Mouse (Mus musculus): ENCODE measurements around the gene Cenpi. TPM values are rescaled to one million over a fixed set of nuclear protein-coding genes. Genes with fewer than 3 reads are reported as not detected.

The Cenpi gene
- total and polyA plus RNA-seq, 2 experiments from 2014 or later, result 2.8 to 3.5 TPM

GRCm38 (mm10) chrX:134353848-134354247, 46.0 kb downstream of the Cenpi start:
- Histone ChIP-seq H3K36me3 (ENCODE audit: insufficient read depth) (no peaks in the 10 kb centered on the region), H3K27me3 (ENCODE audit: insufficient read depth, low read length) (no peaks in the 10 kb centered on the region), H3K9ac (no peak overlapping the region), H3K27ac (ENCODE audit: low read depth, low read length) (no peak overlapping the region), H3K4me1 (ENCODE audit: insufficient read depth) (no peaks in the 10 kb centered on the region), H3K9me3 (ENCODE audit: low read length) (no peaks in the 10 kb centered on the region), H3K4me3 (ENCODE audit: low read depth, low read length) (no peak overlapping the region), H3K4me2 (ENCODE audit: low read depth) (no peak overlapping the region)
- ATAC-seq (no peak), DNase-seq (peak; percentile 1)
- peak; percentile 25 for TF ChIP-seq CTCF (IDR thresholded peaks at IDR 0.05; ENCODE audit: low read depth)

DNA sequence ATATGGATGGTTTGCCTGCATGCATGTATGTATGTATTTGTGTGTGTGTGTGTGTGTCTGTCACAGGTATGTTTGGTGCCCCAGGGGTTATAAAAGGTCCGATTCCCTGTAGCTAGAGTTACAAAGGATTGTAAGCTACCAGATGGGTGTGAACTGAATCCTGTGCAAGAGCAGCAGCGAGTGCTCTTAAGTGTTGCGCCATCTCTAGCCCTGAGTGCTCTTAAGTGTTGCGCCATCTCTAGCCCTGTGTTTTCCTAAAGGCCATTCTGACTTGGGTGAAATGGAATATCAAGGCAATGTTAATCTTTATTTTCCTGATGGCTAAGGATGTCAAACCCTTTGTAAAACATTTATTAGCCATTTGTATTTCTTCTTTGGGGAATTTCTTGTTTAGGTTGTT, 51.5 kb downstream of the Cenpi start:
- Histone ChIP-seq H3K27ac (ENCODE audit: low read depth, low read length) (no peak overlapping the region), H3K4me3 (ENCODE audit: low read depth, low read length) (no peak overlapping the region), H3K9me3 (ENCODE audit: low read length) (no peaks in the 10 kb centered on the region), H3K36me3 (ENCODE audit: insufficient read depth) (no peaks in the 10 kb centered on the region), H3K4me2 (ENCODE audit: low read depth) (no peak overlapping the region), H3K9ac (no peak overlapping the region), H3K4me1 (ENCODE audit: insufficient read depth) (no peaks in the 10 kb centered on the region), H3K27me3 (ENCODE audit: insufficient read depth, low read length) (no peaks in the 10 kb centered on the region)
- DNase-seq, result no peak
- no peak for TF ChIP-seq CTCF (IDR thresholded peaks at IDR 0.05; ENCODE audit: low read depth)
- 74% methylated on average over 4 of the region's 4 CpGs for WGBS
- no peak for ATAC-seq

DNA sequence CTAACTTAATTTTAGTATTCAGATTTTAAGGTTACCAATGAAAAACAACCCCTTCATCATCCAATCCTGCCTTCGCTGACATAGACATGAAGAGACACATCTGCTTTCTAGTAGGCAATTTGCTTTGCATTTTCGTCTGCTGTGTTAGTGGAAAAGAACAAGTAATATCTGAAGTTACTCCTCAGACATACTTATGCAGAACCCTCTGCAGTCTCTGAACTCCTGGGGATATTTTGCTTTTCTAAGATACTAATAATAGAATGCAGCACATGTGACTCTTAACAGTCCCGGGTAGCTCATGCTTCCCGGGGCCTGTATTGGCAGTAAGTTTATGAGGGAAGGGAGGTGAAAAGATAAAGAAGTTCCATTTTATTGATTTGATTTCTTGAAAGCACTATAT, 54.3 kb downstream of the Cenpi start:
- Histone ChIP-seq H3K27ac (ENCODE audit: low read depth, low read length) (no peak overlapping the region), H3K4me2 (ENCODE audit: low read depth) (no peak overlapping the region), H3K9me3 (ENCODE audit: low read length) (no peaks in the 10 kb centered on the region), H3K4me3 (ENCODE audit: low read depth, low read length) (no peak overlapping the region), H3K9ac (no peak overlapping the region), H3K36me3 (ENCODE audit: insufficient read depth) (no peaks in the 10 kb centered on the region), H3K27me3 (ENCODE audit: insufficient read depth, low read length) (no peaks in the 10 kb centered on the region), H3K4me1 (ENCODE audit: insufficient read depth) (no peaks in the 10 kb centered on the region)
- TF ChIP-seq CTCF (IDR thresholded peaks at IDR 0.05; ENCODE audit: low read depth), result no peak
- no peak for ATAC-seq
- WGBS, result 87% methylated on average over 4 of the region's 4 CpGs
- DNase-seq, result no peak

DNA sequence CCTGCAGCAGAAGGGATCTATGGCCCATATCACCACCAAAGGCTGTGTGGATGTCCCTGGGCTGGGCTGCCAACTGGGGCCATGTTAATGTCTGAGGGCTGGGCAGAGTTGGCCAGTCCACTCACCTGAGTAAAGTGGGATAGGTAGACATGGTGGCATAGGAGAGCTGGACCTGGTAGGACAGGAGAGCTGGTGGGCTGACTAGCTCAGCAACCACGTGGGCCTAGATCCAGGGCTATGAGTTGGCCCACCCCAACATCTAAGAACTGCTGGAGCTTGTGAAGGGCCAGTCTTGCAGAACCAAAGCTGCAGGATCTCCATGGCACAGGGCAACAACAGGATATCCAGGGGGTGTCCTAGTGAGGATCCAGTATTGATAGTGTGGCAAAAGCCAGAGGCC, 57.5 kb downstream of the Cenpi start:
- DNase-seq, result no peak
- WGBS, result 78% methylated on average over 1 of the region's 1 CpGs
- H3K4me1 ChIP-seq (ENCODE audit: insufficient read depth), result no peaks in the 10 kb centered on the region
- H3K36me3 ChIP-seq (ENCODE audit: insufficient read depth), result no peaks in the 10 kb centered on the region
- no peaks in the 10 kb centered on the region for H3K27me3 ChIP-seq (ENCODE audit: insufficient read depth, low read length)
- no peak overlapping the region for H3K4me3 ChIP-seq (ENCODE audit: low read depth, low read length)
- H3K9ac ChIP-seq, result no peak overlapping the region
- TF ChIP-seq CTCF (IDR thresholded peaks at IDR 0.05; ENCODE audit: low read depth), result no peak
- H3K4me2 ChIP-seq (ENCODE audit: low read depth), result no peak overlapping the region
- H3K9me3 ChIP-seq (ENCODE audit: low read length), result no peaks in the 10 kb centered on the region
- no peak overlapping the region for H3K27ac ChIP-seq (ENCODE audit: low read depth, low read length)
- no peak for ATAC-seq

DNA sequence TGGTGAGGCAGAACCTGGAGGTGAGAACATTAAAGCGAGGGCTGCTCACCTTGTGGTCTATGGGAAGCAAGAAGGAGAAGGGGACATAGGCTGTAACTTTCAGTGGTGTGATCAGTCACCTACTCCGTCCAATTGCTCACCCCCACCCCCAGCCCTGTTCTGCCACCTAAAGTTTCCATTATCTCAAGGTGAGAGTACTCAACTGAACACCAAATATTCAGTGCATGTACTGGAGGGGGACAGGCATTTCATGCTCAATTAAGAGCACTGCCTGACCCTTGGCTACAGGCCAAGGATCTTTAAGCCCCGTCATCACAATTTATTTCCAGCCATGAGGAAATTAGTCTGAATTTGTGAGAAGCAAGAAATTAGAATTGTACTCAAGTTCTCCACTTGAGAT, 58.7 kb downstream of the Cenpi start:
- Histone ChIP-seq H3K4me2 (ENCODE audit: low read depth) (no peak overlapping the region), H3K4me3 (ENCODE audit: low read depth, low read length) (no peak overlapping the region), H3K36me3 (ENCODE audit: insufficient read depth) (no peaks in the 10 kb centered on the region), H3K27ac (ENCODE audit: low read depth, low read length) (no peak overlapping the region), H3K9me3 (ENCODE audit: low read length) (no peaks in the 10 kb centered on the region), H3K9ac (no peak overlapping the region), H3K4me1 (ENCODE audit: insufficient read depth) (no peaks in the 10 kb centered on the region), H3K27me3 (ENCODE audit: insufficient read depth, low read length) (no peaks in the 10 kb centered on the region)
- ATAC-seq, result no peak
- 75% methylated on average over 3 of the region's 3 CpGs for WGBS
- no peak for DNase-seq
- no peak for TF ChIP-seq CTCF (IDR thresholded peaks at IDR 0.05; ENCODE audit: low read depth)

DNA sequence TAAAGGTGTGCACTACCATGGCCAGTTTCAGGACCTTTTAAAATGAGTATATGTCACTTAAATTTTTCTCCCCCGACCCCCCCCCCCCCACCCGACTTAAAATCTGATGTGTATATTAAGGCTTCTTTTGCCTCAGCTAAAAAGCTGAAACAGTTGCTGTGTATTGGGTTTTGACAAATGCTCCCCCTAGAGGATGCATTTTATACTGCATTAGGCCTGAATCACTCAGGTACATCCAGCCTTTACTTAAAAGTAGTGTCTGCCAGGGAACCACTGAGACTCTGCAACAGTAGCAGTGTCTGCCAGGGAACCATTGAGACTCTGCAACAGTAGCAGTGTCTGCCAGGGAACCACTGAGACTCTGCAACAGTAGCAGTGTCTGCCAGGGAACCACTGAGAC, 63.4 kb downstream of the Cenpi start:
- 9% methylated on average over 2 of the region's 2 CpGs for WGBS
- no peak overlapping the region for H3K9ac ChIP-seq
- ATAC-seq (no peak), DNase-seq (peak; percentile 7)
- H3K36me3 ChIP-seq (ENCODE audit: insufficient read depth), result no peaks in the 10 kb centered on the region
- no peaks in the 10 kb centered on the region for H3K9me3 ChIP-seq (ENCODE audit: low read length)
- H3K4me3 ChIP-seq (ENCODE audit: low read depth, low read length), result no peak overlapping the region
- no peak overlapping the region for H3K27ac ChIP-seq (ENCODE audit: low read depth, low read length)
- TF ChIP-seq CTCF (IDR thresholded peaks at IDR 0.05; ENCODE audit: low read depth), result peak; percentile 52
- no peaks in the 10 kb centered on the region for H3K27me3 ChIP-seq (ENCODE audit: insufficient read depth, low read length)
- no peaks in the 10 kb centered on the region for H3K4me1 ChIP-seq (ENCODE audit: insufficient read depth)
- no peak overlapping the region for H3K4me2 ChIP-seq (ENCODE audit: low read depth)

DNA sequence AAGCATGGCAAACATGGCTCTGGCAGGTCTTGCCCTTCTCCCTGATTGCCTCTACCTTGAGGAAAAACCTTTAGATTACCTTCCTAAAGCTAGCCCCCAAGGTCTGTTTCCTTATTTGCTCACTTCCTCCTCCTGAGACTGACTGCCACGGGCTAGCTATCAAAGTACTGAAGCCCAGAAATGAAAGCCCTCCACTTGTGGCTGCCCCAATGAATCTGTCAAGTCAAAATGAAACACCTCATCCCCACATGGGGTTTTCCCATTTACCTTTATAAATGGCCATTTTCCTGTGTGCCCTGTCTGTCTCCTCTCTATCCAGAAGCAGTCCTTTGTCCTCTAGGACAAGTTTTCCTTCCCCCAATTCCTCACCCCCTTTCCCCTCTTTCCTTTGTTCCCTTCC, 66.3 kb downstream of the Cenpi start:
- H3K4me1 ChIP-seq (ENCODE audit: insufficient read depth), result no peaks in the 10 kb centered on the region
- no peak for DNase-seq
- no peak overlapping the region for H3K9ac ChIP-seq
- WGBS, result 61% methylated on average over 1 of the region's 1 CpGs
- TF ChIP-seq CTCF (IDR thresholded peaks at IDR 0.05; ENCODE audit: low read depth), result no peak
- ATAC-seq, result no peak
- H3K36me3 ChIP-seq (ENCODE audit: insufficient read depth), result no peaks in the 10 kb centered on the region
- no peaks in the 10 kb centered on the region for H3K27me3 ChIP-seq (ENCODE audit: insufficient read depth, low read length)
- H3K9me3 ChIP-seq (ENCODE audit: low read length), result no peaks in the 10 kb centered on the region
- no peak overlapping the region for H3K27ac ChIP-seq (ENCODE audit: low read depth, low read length)
- H3K4me3 ChIP-seq (ENCODE audit: low read depth, low read length), result no peak overlapping the region
- no peak overlapping the region for H3K4me2 ChIP-seq (ENCODE audit: low read depth)

- H3K27ac ChIP-seq (ENCODE audit: low read depth, low read length), result no peak overlapping the region
- WGBS, result 73% methylated on average over 6 of the region's 6 CpGs
Observed at GRCm38 (mm10) chrX:134384896-134385295, 77.0 kb downstream of the Cenpi start.

More at GRCm38 (mm10) chrX:134384896-134385295, 77.0 kb downstream of the Cenpi start:
- no peaks in the 10 kb centered on the region for H3K36me3 ChIP-seq (ENCODE audit: insufficient read depth)
- no peak for TF ChIP-seq CTCF (IDR thresholded peaks at IDR 0.05; ENCODE audit: low read depth)
- H3K4me3 ChIP-seq (ENCODE audit: low read depth, low read length), result no peak overlapping the region
- no peak for ATAC-seq
- H3K27me3 ChIP-seq (ENCODE audit: insufficient read depth, low read length), result no peaks in the 10 kb centered on the region
- H3K9me3 ChIP-seq (ENCODE audit: low read length), result no peaks in the 10 kb centered on the region
- no peak overlapping the region for H3K4me2 ChIP-seq (ENCODE audit: low read depth)
- no peaks in the 10 kb centered on the region for H3K4me1 ChIP-seq (ENCODE audit: insufficient read depth)
- H3K9ac ChIP-seq, result no peak overlapping the region
- DNase-seq, result no peak

All from forebrain, postnatal 0 days (tissue).